Mouse (Mus musculus) heart, embryonic 14.5 days (tissue): ENCODE data around the gene Mcf2l. TPM values are rescaled to one million over a fixed set of nuclear protein-coding genes. Genes with fewer than 3 reads are reported as not detected.

ENCODE experiments used
- ATAC-seq: fragments of 200-750 bp; cut with Nextera tagmentation; 2 replicates; pipeline ENCODE4 v1.8.0; 2017; ENCODE audit warnings: low read depth, moderate TSS enrichment; ENCODE audit not compliant: insufficient number of reproducible peaks, insufficient read depth, low FRiP score
- H3K27ac ChIP-seq, 2 experiments: fragments of 200-500 bp in 1 of 2; fragments of 300-500 bp in 1 of 2; sonication (generic) in 1 of 2; replicated peaks in 1 of 2; 2 replicates each; pipeline ENCODE4 v1.5.1; 2012 to 2014; ENCODE audit warnings: low read depth in 2 of 2, low read length in 2 of 2, control low read depth in 1 of 2, mild to moderate bottlenecking in 1 of 2, mixed read lengths in 1 of 2; ENCODE audit not compliant: control insufficient read depth in 1 of 2, insufficient read depth in 1 of 2
- H3K27me3 ChIP-seq: fragments of 300-500 bp; sonication (generic); 2 replicates; pipeline ENCODE4 v1.6.1; 2014; ENCODE audit warnings: mild to moderate bottlenecking, low read length, control low read depth; ENCODE audit not compliant: control insufficient read depth, insufficient read depth
- H3K36me3 ChIP-seq: fragments of 300-500 bp; sonication (generic); 2 replicates; pipeline ENCODE4 v1.6.1; 2014; ENCODE audit warnings: mild to moderate bottlenecking, control low read depth, low read length, mixed read lengths; ENCODE audit not compliant: control insufficient read depth, insufficient read depth
- H3K4me1 ChIP-seq, 2 experiments: fragments of 200-500 bp in 1 of 2; fragments of 300-500 bp in 1 of 2; sonication (generic) in 1 of 2; 2 replicates each; pipeline ENCODE4 v1.6.1; 2012 to 2014; ENCODE audit warnings: low read length in 2 of 2, control low read depth in 1 of 2, mixed read lengths in 1 of 2; ENCODE audit not compliant: control insufficient read depth in 2 of 2, insufficient read depth in 2 of 2
- H3K4me2 ChIP-seq: fragments of 300-500 bp; sonication (generic); 2 replicates; pipeline ENCODE4 v1.6.1; 2014; ENCODE audit warnings: mild to moderate bottlenecking, low read length
- H3K4me3 ChIP-seq, 2 experiments: fragments of 200-500 bp in 1 of 2; fragments of 300-500 bp in 1 of 2; sonication (generic) in 1 of 2; 2 replicates each; pipeline ENCODE4 v1.5.1; 2012 to 2014; ENCODE audit warnings: low read length in 2 of 2, mild to moderate bottlenecking in 2 of 2, control low read depth in 1 of 2, low read depth in 1 of 2, moderate library complexity in 1 of 2; ENCODE audit not compliant: control insufficient read depth in 1 of 2, insufficient read depth in 1 of 2
- H3K9ac ChIP-seq: fragments of 300-500 bp; sonication (generic); 2 replicates; pipeline ENCODE4 v1.6.1; 2014; ENCODE audit warnings: mild to moderate bottlenecking, low read length
- H3K9me3 ChIP-seq: fragments of 300-500 bp; sonication (generic); 2 replicates; pipeline ENCODE4 v1.6.1; 2016; ENCODE audit warnings: low read length, control low read depth; ENCODE audit not compliant: control insufficient read depth
- WGBS: fragments of 180-500 bp; shearing (Covaris S2); extraction: QIAGEN DNeasy Blood & Tissue Kit; methylation state at CpG from one replicate; pipeline ENCODE4 v1.1.7; 2014; 5-methylcytosine and 5-hydroxymethylcytosine counted together
- microRNA-seq: library from miRNA; unstranded; fragments of <30 nt; microRNA quantifications from one replicate; pipeline ENCODE4, GENCODE M21; 2016
- polyA plus RNA-seq: library from polyadenylated mRNA; unstranded; fragments of >200 nt; fragmentation: Nextera tagmentation; extraction: Ambion mirVana; gene quantifications from 2 replicates; pipeline ENCODE4 v1.2.1, GENCODE M21; 2014

Mcf2l gene
- polyA plus RNA-seq, 1 experiment from 2014 or later = 13.4 TPM

DNA sequence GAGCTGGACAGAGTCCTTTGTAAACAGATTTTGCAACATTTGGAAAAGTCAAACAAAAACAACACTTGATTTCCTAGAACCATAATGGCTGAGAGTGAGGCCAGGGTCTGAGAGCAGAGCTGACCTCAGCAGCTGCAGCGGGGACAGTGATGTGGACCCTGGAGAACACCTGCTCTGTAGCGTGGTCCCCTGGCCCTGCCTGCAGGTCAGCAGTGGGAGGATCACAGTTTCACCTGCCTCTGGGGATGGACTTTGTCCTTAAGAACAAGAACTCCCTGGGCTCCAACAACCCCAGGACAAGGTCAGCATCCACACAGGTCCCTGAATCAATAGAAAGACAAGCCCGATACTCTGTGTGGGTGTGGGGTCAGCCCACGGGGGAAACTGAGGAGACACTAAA is 183.7 kb downstream of the Mcf2l start:
- no peak for ATAC-seq
- Histone ChIP-seq H3K27me3 (no peaks in the 10 kb centered on the region), H3K9me3 (no peaks in the 10 kb centered on the region), H3K4me1 (no peaks in the 10 kb centered on the region), H3K27ac (no peak overlapping the region), H3K4me2 (no peak overlapping the region), H3K9ac (no peak overlapping the region), H3K4me3 (no peak overlapping the region), H3K36me3 (no peaks in the 10 kb centered on the region)
- 85% methylated on average over 4 of the region's 4 CpGs for WGBS

DNA sequence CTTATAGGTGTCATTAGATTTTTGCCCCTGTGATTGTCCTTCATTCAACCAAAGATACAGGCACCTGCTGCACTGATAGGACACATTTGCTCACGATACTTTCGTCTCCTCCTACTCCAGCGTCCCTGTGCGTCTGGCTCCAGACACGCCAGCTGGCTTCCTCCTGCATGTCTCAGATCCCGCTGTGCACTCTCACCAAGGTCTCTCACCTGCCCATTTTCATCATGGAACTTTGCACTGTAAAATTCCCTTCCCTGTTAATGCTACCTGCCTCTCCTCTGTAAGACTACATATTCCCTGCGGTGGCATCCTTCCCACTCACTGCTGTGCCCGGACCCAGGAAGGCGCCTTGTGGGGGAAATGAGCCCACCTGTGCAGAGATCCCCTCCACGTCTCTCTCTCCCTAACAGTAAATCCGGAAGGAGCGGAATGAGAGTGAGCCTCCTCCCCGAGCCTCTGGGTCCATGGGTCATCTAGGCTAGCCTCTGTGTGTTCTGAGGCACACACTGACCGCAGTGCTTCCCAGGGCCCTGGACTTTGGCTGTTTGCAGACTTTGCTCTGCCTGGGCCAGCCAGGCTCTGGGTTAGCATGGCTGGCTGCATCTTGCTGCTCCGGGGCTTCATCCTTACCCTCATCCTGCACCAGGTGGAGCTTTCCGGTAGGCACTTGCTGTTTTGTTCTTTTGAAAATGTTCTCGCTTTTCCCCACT is 187.0 kb downstream of the Mcf2l start, which contains the start of gene Proz:
TSS of gene Proz (plus strand) at position 474 of the 710 bp plus-strand sequence.
- no peak for ATAC-seq
- WGBS = 67% methylated on average over 17 of the region's 17 CpGs
- H3K9ac ChIP-seq = no peak within 1 kb of the TSS
- H3K36me3 ChIP-seq = no peaks in the 10 kb centered on the region
- no peaks in the 10 kb centered on the region for H3K27me3 ChIP-seq
- no peak within 1 kb of the TSS for H3K4me3 ChIP-seq
- H3K4me2 ChIP-seq = no peak within 1 kb of the TSS
- no peaks in the 10 kb centered on the region for H3K9me3 ChIP-seq
- no peaks in the 10 kb centered on the region for H3K4me1 ChIP-seq
- H3K27ac ChIP-seq = no peak within 1 kb of the TSS

DNA sequence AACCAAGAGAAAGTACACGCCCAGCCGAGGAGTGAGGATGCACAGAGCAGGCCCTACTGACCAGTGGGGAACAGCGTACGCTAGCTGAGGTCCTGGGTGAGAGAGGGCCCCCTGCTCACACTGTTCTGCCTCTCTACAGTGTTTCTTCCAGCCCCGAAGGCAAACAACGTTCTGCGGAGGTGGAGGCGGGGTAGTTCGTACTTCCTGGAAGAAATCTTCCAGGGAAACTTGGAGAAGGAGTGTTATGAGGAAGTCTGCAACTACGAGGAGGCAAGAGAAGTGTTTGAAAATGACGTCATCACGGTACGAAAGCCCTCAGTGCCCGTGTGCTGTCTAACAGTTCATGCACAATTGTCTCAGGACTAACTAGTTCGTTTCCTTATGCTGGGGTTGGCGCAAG is 189.5 kb downstream of the Mcf2l start:
- 77% methylated on average over 16 of the region's 16 CpGs for WGBS
- Histone ChIP-seq H3K27ac (no peak overlapping the region), H3K9ac (no peak overlapping the region), H3K4me1 (no peaks in the 10 kb centered on the region), H3K9me3 (no peaks in the 10 kb centered on the region), H3K27me3 (no peaks in the 10 kb centered on the region), H3K4me2 (no peak overlapping the region), H3K4me3 (no peak overlapping the region), H3K36me3 (no peaks in the 10 kb centered on the region)
- no peak for ATAC-seq

Small RNA genes lying within 50 kb of the gene (microRNA-seq; reads per million reads assigned to microRNA genes)
- gene Gm38671 = not detected

Other genes starting within 250 kb of the Mcf2l start
- gene Tubgcp3, start 201.6 kb upstream of the Mcf2l start, polyA plus RNA-seq = 27.3 and 29.2 TPM in 2 replicates
- 19.9 and 21.7 TPM in 2 replicates for gene Atp11a, start 116.8 kb upstream of the Mcf2l start, polyA plus RNA-seq
- gene F7, start 152.2 kb downstream of the Mcf2l start, polyA plus RNA-seq = not detected in 2 replicates
- 0.96 and 1.2 TPM in 2 replicates for gene F10, start 163.5 kb downstream of the Mcf2l start, polyA plus RNA-seq
- gene Proz, start 187.1 kb downstream of the Mcf2l start, polyA plus RNA-seq = 0.28 and 0.54 TPM in 2 replicates
- 22.5 and 23.2 TPM in 2 replicates for gene Pcid2, start 231.7 kb downstream of the Mcf2l start, polyA plus RNA-seq
- gene Cul4a, start 231.8 kb downstream of the Mcf2l start, polyA plus RNA-seq = 109 and 114 TPM in 2 replicates